Mouse (Mus musculus) left cerebral cortex, adult 2 months (tissue): ENCODE results near the gene Cdc37l1. TPM values are rescaled to one million over a fixed set of nuclear protein-coding genes. Genes with fewer than 3 reads are reported as not detected.

Experiments
- DNase-seq, 2 experiments: peaks; one replicate each; pipeline ENCODE4 v3.0.0; 2021 to 2022; ENCODE audit warnings: low spot score in 2 of 2, mixed read lengths in 1 of 2; ENCODE audit errors: extremely low spot score in 1 of 2
- H3K27ac ChIP-seq: fragments of 200-600 bp; 2 replicates; pipeline ENCODE4 v1.8.1; 2022
- H3K4me3 ChIP-seq: fragments of 200-600 bp; 2 replicates; pipeline ENCODE4 v1.8.1; 2022
- CTCF ChIP-seq: fragments of 200-600 bp; IDR thresholded peaks from 2 replicates; pipeline ENCODE4 v1.8.1; 2022; ENCODE audit warnings: antibody characterized with exemption, mild to moderate bottlenecking, moderate library complexity
- intact Hi-C: fragments of 180-260 bp; cut with DNase I; formaldehyde crosslinking; loops from one replicate; pipeline ENCODE4 v1.15.1; 2025
- total RNA-seq, 2 experiments: library from RNA; stranded (reverse); gene quantifications; 2 replicates each; pipeline ENCODE4 v1.2.3; 2021

Gene Cdc37l1
- total RNA-seq, 2 experiments from 2014 or later, result 106 to 110 TPM

DNA sequence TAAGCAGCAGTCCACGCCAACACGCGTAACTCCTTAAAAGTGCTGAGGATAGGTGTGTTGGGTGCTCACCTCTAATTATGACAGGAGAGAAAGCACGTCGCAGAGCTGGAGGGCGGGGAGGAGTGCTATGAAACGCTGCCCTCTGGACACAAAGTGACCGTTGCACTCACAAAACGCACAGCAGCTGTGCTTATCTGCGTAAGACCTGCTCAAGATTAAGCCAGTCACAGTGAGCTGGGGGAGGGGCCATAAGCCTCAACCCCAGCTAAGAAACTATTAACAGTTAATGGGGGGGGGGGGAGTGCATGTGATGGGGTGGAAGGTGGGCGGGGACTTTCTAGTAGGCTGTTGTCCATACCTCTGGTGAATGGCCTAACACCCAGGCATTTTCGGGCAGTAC, 62.6 kb downstream of the Cdc37l1 start:
- no peak for DNase-seq
- intact Hi-C loops, result no loop called here
- Histone ChIP-seq H3K27ac (no peak overlapping the region), H3K4me3 (no peak overlapping the region)
- TF ChIP-seq CTCF, result no peak

DNA sequence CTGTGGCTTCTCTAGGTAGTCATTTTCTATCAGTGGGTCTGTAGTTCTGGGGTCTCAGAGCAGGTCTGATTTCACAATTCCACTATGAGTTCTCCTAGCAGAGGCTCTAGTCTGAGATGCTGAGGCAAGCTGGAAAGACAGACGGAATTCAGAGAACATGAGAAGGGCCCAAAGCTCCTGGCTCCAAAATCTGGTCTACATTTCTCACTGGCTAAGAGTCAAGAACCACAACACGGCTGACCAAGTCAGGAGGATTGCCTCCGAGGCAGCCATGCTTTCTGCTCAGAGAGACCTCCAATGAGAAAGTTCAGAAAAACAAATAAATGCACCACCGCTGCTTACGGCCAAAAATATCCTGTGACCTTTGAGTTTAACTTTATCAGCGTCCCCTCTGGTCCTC, 64.4 kb downstream of the Cdc37l1 start:
- no peak overlapping the region for H3K4me3 ChIP-seq
- intact Hi-C loops, result no loop called here
- DNase-seq, result no peak
- no peak for TF ChIP-seq CTCF
- H3K27ac ChIP-seq, result no peak overlapping the region

DNA sequence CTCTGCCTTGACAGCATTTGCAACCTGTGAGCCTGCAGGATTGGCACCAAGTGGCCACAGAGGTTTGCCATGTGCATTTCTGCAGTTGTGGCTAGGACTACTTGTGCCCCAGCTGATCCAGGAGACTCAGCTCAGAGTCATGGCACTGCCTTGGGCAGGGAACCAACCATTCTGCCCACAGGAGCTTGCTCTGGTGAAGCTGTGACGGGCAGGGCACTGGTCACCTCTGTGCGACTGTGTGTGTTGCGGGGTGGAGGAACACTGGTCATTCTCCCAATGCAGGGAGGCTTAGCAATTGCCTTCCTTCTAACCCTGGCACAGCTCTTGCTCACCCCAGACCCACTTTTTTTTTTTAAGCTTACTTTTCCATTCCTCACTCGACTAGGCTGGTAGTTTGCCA, 65.3 kb downstream of the Cdc37l1 start:
- Histone ChIP-seq H3K4me3 (no peak overlapping the region), H3K27ac (no peak overlapping the region)
- no peak for TF ChIP-seq CTCF
- intact Hi-C loops, result no loop called here
- DNase-seq, result no peak

DNA sequence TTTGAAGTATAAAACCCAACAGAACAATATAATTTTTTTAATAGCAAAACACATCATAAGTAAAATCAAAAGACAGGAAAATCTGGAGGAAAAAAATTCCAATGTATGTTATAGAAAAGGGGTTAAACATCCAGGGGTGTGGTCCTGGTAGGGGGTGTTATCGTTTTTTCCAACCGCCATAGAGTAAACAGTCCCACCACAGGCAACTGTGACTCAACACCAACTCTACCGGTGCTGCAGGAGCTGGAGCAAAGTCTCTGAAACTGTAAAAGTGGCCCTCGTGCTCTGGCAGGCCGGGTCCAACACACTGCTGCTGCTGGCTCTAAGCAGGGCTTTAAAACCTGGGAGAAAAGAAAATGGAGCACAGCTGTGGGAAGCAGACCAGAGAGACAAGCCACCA, 68.6 kb downstream of the Cdc37l1 start:
- Histone ChIP-seq H3K27ac (no peak overlapping the region), H3K4me3 (no peak overlapping the region)
- intact Hi-C loops, result no loop called here
- no peak for DNase-seq
- TF ChIP-seq CTCF, result no peak

DNA sequence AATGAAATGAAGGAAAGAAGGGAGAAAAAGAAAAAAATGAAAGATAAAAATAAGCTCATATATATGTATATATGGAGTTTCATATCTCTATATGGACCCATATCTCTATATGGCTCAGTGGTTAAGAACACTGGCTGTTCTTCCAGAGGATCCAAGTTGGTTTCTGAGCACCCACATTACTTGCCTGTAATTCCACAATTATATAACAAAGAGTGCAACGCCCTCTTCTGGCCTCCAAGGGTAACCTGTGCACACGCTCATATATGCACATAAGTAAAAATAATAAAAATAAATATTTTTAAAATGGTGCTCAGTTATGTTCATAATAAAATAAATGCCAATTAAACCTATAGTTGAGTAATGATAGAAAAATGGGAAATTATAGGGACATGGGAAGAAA, 69.5 kb downstream of the Cdc37l1 start:
- DNase-seq, result no peak
- intact Hi-C loops, result loop anchor here (5.0 to 10.0 kb wide), 3 partner anchors 82 to 445 kb away; no protein-coding TSS in a partner anchor
- Histone ChIP-seq H3K4me3 (no peak overlapping the region), H3K27ac (no peak overlapping the region)
- TF ChIP-seq CTCF, result peak; percentile 30

DNA sequence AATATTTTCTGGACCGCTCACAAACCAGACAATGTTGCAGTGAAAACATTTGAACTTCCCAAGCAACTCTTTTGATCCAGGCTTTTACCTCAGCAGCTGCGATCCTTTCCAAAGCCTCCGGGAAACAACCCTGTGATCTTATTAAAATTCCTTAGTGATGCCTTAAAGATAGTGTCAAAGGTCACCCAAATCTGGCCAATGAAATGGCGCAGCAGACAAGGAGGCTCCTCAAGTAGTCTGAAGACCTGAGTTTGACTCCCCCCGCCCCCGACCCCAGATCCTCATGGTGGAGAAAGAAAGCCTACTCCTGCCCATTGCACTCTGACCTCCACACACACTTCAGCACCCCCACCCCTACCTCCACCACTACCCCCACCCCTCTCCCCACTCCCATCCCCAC, 70.1 kb downstream of the Cdc37l1 start:
- no peak for DNase-seq
- Histone ChIP-seq H3K27ac (no peak overlapping the region), H3K4me3 (no peak overlapping the region)
- intact Hi-C loops, result loop anchor here (5.0 to 10.0 kb wide), 3 partner anchors 83 to 445 kb away; no protein-coding TSS in a partner anchor
- no peak for TF ChIP-seq CTCF

DNA sequence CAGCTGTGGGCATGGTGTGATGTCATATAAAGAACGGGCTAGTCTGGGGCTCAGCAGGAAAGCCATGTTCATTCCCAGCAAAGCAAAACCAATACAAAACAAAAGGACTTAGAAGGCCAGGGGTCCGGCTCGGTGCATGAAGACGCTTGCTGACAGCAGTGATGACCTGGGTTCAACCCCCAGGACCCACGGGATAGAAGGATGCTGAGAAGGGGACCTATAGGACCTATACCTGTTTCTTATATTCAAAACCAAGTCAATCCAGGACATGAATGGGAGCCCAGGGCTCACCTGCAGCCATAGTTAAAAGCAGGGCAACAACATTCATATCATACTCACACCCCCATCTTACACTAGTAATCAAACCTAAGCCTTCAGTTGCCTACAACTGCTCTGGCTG, 72.9 kb downstream of the Cdc37l1 start:
- no peak overlapping the region for H3K27ac ChIP-seq
- H3K4me3 ChIP-seq, result no peak overlapping the region
- intact Hi-C loops, result loop anchor here (5.0 to 10.0 kb wide), 3 partner anchors 86 to 442 kb away; no protein-coding TSS in a partner anchor
- no peak for TF ChIP-seq CTCF
- no peak for DNase-seq

DNA sequence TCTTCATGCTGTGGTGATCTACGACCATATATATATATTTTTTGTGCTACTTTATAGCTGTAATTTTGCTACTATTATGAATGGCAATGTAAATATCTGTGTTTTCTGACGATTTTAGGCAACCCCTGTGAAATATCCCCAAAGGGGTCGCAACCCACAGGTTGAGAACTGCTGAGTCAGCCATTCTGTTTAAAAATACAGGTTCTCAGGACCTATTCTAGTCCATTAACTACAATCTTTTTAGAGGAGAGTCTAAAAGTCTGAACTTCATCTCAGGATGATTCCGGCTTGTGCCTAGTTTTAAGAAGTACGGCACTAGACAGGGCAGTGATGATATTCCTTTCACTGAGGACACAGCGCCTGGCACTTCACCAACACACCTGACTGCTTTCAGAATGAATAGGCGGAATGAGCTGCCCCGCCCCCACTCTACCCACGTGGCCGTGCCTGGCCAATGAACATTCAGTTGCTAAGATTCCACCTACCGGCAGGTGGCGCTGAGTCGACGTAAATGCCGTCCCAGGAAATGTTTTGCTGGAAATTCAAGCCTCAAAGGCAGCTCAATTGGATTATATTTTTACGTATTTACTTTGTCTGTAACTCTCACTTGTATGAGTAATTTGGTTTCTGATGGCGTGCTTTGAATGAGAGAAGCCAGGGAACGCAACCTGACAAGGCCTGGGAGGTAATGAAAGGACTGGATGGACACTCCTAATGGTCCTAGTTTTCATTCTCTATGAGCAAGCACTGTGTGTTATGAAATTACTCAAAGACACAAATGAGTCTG, 73.6 kb downstream of the Cdc37l1 start:
- Histone ChIP-seq H3K27ac (peak overlapping the region; percentile 48), H3K4me3 (no peak overlapping the region)
- intact Hi-C loops, result loop anchor here (1.0 to 10.0 kb wide), 5 partner anchors 86 to 441 kb away; no protein-coding TSS in a partner anchor
- DNase-seq, result peak; percentile 88 to 89
- TF ChIP-seq CTCF, result peak; percentile 94

DNA sequence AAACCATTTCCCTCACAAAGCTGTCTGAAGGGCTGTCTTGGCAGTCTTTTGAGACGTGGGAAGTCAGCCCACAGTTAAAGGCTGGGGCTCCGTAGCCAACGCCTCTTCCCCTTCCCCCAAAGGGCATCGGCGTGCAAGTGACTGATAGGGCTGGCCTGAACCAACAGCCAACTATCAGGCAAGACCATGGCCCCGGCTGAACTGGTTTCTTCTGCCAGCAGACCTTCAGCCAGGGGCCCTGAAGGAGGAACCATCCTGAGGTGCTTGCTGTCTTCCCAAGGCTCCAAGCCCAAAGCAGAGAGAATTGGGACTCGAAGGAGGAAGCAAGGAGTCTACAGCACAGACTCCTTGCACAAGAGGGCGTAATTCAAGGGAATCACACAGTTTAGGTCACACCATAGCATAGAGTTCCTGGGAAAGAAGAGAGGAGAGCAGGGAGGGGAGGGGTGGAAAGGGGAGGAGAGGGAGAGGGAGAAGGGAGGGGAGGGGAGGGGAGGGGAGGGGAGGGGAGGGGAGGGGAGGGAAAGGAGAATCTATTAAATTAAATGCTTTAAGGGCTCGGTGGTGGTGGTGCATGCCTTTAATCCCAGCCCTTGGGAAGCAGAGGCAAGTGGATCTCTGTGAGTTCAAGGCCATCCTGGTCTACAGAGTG, 74.4 kb downstream of the Cdc37l1 start:
- DNase-seq, result no peak
- no peak for TF ChIP-seq CTCF
- Histone ChIP-seq H3K27ac (peak overlapping the region; percentile 48), H3K4me3 (no peak overlapping the region)
- intact Hi-C loops, result loop anchor here (1.0 to 10.0 kb wide), 6 partner anchors 87 to 440 kb away; no protein-coding TSS in a partner anchor

DNA sequence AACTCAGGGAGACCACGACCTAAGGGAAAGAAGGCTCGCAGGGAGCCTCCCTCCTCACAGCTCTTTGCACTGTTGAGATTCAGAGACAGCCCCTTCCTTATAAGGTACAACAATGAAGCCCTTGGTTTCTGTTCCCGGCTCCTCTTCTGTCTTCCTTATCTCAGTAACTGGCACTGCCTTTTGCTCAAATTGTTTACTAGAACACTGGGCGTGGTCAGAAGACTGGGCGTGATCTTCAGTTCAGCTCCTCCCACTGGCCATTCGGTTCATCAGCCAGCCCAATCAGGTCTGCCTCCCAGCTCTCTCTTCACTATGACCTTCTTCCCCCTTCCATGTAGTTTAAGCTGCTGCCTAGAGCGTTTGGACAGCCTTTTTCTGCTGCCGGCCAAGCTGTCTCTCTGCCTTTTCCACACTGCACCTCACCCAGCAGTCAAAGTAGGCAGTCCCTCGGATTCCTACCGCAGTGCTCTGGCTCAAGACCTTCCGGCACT, 76.9 kb downstream of the Cdc37l1 start:
- peak in 1 of 2 experiments; percentile 33 for DNase-seq
- intact Hi-C loops, result loop anchor here (5.0 to 10.0 kb wide), 3 partner anchors 135 to 438 kb away; no protein-coding TSS in a partner anchor
- TF ChIP-seq CTCF, result no peak
- peak overlapping the region; percentile 48; the same call in 1 of the 2 replicates for H3K27ac ChIP-seq
- peak overlapping the region; percentile 3; the same call in 1 of the 2 replicates for H3K4me3 ChIP-seq

DNA sequence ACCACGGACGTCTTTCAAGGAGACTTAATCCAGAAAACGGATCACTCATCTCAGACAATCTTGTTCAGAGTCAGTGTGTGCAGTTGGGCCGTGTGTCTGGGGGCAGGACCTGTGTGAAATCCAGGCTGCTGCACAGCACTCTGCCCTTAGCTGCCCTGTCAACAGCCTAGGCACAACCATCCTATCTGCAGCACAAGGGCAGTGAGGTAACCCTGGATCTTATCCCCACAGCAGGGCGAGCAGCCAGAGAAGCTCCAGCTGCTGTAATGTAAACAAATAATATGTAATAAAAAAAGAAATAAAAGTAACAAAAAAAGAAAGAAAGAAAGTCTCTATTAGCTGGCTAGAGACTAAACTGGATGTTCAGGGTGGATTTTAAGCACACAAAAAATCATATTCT, 79.0 kb downstream of the Cdc37l1 start:
- H3K4me3 ChIP-seq, result no peak overlapping the region
- H3K27ac ChIP-seq, result no peak overlapping the region
- DNase-seq, result no peak
- intact Hi-C loops, result loop anchor here (5.0 to 10.0 kb wide), 3 partner anchors 133 to 436 kb away; no protein-coding TSS in a partner anchor
- no peak for TF ChIP-seq CTCF

DNA sequence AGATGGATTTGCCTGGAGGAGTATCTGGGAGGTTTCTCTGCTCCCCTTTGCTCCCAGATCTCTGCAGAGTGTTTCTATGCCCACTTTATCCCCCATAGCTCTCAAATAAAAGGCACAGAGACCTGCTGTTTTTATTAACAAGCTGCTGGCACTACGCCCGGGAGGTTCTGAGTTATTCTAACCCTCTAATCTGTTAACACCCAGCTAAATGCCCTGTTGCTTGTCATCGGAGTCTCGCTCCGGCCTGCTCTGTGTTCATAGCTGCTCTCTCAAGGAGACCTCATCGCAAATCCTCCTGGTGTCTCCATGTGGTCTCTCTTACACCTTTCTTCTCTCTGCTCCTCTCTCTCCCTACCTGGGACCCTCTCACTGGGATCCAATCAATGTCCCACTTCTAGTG, 84.7 kb downstream of the Cdc37l1 start:
- intact Hi-C loops, result no loop called here
- TF ChIP-seq CTCF, result no peak
- no peak overlapping the region for H3K4me3 ChIP-seq
- H3K27ac ChIP-seq, result no peak overlapping the region
- no peak for DNase-seq

Other genes starting within 250 kb of the Cdc37l1 start
- 100 to 1,000 TPM; 111 to 112 TPM for gene Slc1a1, start 155.3 kb upstream of the Cdc37l1 start, total RNA-seq
- 10 to 100 TPM; 57.4 to 58.1 TPM for gene Plpp6, start 26.4 kb upstream of the Cdc37l1 start, total RNA-seq
- gene 4430402I18Rik, start 22.6 kb upstream of the Cdc37l1 start, total RNA-seq, result 1 to 10 TPM; 7.4 to 7.9 TPM
- 10 to 100 TPM; 51.8 to 56.1 TPM for gene Ak3, start 57.6 kb downstream of the Cdc37l1 start, total RNA-seq
- gene Rcl1, start 111.0 kb downstream of the Cdc37l1 start, total RNA-seq, result 10 to 100 TPM; 15.5 to 15.7 TPM